Mouse (Mus musculus) ES-E14 (cell line): ENCODE measurements around the gene Itga11. TPM values are rescaled to one million over a fixed set of nuclear protein-coding genes. Genes with fewer than 3 reads are reported as not detected.

ENCODE experiments used
- DNase-seq: peaks from one replicate; pipeline ENCODE4 v3.0.0-alpha.2; 2013; ENCODE audit warnings: low read depth, low spot score
- H3K27ac ChIP-seq: 2 replicates; pipeline ENCODE4 v1.5.1; 2012; ENCODE audit warnings: low read depth, mild to moderate bottlenecking, low read length, moderate library complexity, mixed read lengths; ENCODE audit not compliant: poor library complexity, insufficient read depth, severe bottlenecking
- H3K36me3 ChIP-seq: 2 replicates; pipeline ENCODE4 v1.6.1; 2012; ENCODE audit warnings: mild to moderate bottlenecking, low read length, moderate library complexity, mixed read lengths; ENCODE audit not compliant: control insufficient read depth, poor library complexity, insufficient read depth, severe bottlenecking
- H3K4me1 ChIP-seq, 2 experiments: fragments of 150-350 bp in 1 of 2; sonication (generic) in 1 of 2; 2 replicates each; pipeline ENCODE4 v1.6.1; 2012; ENCODE audit warnings: low read length in 2 of 2, mild to moderate bottlenecking in 1 of 2, mixed read lengths in 1 of 2; ENCODE audit not compliant: control insufficient read depth in 2 of 2, insufficient read depth in 2 of 2, poor library complexity in 1 of 2
- H3K4me3 ChIP-seq, 2 experiments: fragments of 150-350 bp in 1 of 2; sonication (generic) in 1 of 2; 2 replicates each; pipeline ENCODE4 v1.5.1; 2012; ENCODE audit warnings: low read length in 2 of 2, low read depth in 1 of 2, mild to moderate bottlenecking in 1 of 2, mixed read lengths in 1 of 2; ENCODE audit not compliant: insufficient read depth in 1 of 2, poor library complexity in 1 of 2, severe bottlenecking in 1 of 2
- H3K9ac ChIP-seq: 2 replicates; pipeline ENCODE4 v1.6.1; 2012; ENCODE audit warnings: low read depth, mild to moderate bottlenecking, low read length, mixed read lengths; ENCODE audit not compliant: poor library complexity, insufficient read depth, severe bottlenecking
- H3K9me3 ChIP-seq: fragments of 150-350 bp; sonication (generic); 2 replicates; pipeline ENCODE4 v1.6.1; 2012; ENCODE audit warnings: low read depth, mild to moderate bottlenecking, low read length; ENCODE audit not compliant: control insufficient read depth, insufficient read depth
- CHD2 ChIP-seq: IDR thresholded peaks from 2 replicates; pipeline ENCODE4 v1.6.1; 2014; ENCODE audit warnings: mild to moderate bottlenecking, low read depth, low read length, inconsistent platforms
- HCFC1 ChIP-seq: IDR thresholded peaks from 2 replicates; pipeline ENCODE4 v1.6.1; 2012; ENCODE audit warnings: low read length, inconsistent platforms, borderline replicate concordance; ENCODE audit not compliant: insufficient read depth
- MAFK ChIP-seq: IDR thresholded peaks from 2 replicates; pipeline ENCODE4 v1.6.1; 2014; ENCODE audit warnings: mild to moderate bottlenecking, low read depth, low read length, inconsistent platforms; ENCODE audit not compliant: insufficient read depth
- ZC3H11A ChIP-seq: IDR thresholded peaks from 2 replicates; pipeline ENCODE4 v1.6.1; 2012; ENCODE audit warnings: low read depth, mild to moderate bottlenecking, inconsistent platforms, low read length, borderline replicate concordance
- ZNF384 ChIP-seq: IDR thresholded peaks from 2 replicates; pipeline ENCODE4 v1.6.1; 2012; ENCODE audit warnings: low read depth, low read length, inconsistent platforms
- in situ Hi-C, 2 experiments: fragments of 600-800 bp; cut with MboI; formaldehyde crosslinking; loops; one replicate each; pipeline ENCODE4 v1.15.1; 2025; ENCODE audit warnings: low sequenced_read_pairs in 2 of 2, inconsistent platforms in 1 of 2; ENCODE audit not compliant: unreplicated experiment in 2 of 2
- total RNA-seq: library from RNA; depleted of rRNA; stranded (reverse); fragments of 300-350 nt; gene quantifications from 2 replicates; pipeline ENCODE4 v1.2.3, GENCODE M21; 2012; rRNA removed

Itga11 gene
- total RNA-seq, 1 experiment, result 1.3 TPM

DNA sequence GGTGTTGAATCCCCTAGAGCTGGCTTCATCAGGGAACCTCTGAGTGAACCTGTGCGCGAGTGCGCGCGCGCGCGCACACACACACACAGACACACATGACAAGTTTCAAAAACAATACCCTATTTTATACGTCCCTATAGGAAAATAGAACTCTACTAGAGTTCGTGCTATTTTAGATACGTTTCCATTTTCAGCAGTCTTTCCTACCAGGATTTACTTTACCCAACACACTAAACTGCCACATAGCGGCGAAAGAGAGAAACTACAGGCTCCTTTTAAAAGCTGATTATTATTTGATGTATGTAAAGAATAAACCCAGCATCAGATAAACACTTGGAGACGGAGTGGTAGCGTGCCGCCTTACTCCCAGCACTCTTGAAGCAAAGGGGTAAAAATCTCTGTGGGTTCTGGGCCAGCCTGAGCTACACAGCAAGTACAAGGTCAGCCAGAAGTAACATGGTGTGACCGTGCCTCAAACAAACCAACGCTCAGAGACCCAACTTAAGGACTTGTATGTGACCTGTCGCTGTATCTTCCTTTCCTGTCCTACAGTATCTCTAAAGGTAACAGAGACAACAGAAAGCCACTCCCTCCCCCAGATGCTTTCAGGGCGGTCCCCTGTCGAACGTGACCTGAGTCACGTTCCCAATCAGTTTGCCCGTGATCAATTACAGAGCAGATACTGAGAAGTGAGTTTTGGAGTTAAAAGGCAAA is 150.5 kb downstream of the Itga11 start:
- no peak for DNase-seq
- Histone ChIP-seq H3K9me3 (no peaks in the 10 kb centered on the region), H3K9ac (peak overlapping the region; percentile 66), H3K4me1 (peaks cover 3 to 9% of the 10 kb centered on the region in 2 experiments; a peak in 3 of 4 replicates), H3K27ac (peak overlapping the region; percentile 95), H3K4me3 (peak overlapping the region; percentile 38 to 48), H3K36me3 (no peaks in the 10 kb centered on the region)
- no peak for TF ChIP-seq MAFK
- no peak for TF ChIP-seq HCFC1
- no peak for TF ChIP-seq ZNF384
- TF ChIP-seq CHD2, result no peak
- no peak for TF ChIP-seq ZC3H11A
- in situ Hi-C loops, result no loop called here

DNA sequence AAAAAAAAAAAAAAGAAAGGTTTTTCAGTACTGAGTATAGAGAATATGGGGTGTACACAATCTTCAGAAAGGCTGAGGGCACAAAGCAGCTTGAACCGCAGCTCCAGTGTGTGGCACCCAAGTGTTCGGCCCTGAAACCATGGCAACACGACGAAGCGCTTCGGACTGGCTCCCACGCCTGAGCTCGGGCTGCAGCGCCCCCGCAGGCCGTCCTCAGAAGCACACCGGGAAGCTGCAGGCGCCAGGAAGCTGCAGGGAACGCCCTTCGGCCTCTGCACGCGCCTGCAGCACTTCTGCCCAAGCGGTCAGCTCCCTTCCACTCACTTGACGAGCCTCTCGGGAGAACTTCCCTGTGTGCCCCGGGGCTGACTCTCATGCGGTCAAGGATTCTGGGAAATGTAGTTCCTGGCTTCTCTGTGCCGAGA is 151.0 kb downstream of the Itga11 start:
- in situ Hi-C loops, result no loop called here
- Histone ChIP-seq H3K9ac (no peak overlapping the region; the same call in 1 of the 2 replicates), H3K9me3 (no peaks in the 10 kb centered on the region), H3K4me3 (peak overlapping the region; percentile 38 to 48; a peak in 2 of 4 replicates), H3K27ac (peak overlapping the region; percentile 95; the same call in 1 of the 2 replicates), H3K4me1 (peaks cover 3 to 10% of the 10 kb centered on the region in 2 experiments; a peak in 3 of 4 replicates), H3K36me3 (no peaks in the 10 kb centered on the region)
- peak; percentile 85 for TF ChIP-seq CHD2
- TF ChIP-seq HCFC1, result peak; percentile 96
- TF ChIP-seq MAFK, result 0 out of 2 replicates have a peak, but pooled peaks have one; percentile 12
- peak; percentile 91 for TF ChIP-seq ZNF384
- TF ChIP-seq ZC3H11A, result no peak
- peak; percentile 94 for DNase-seq

DNA sequence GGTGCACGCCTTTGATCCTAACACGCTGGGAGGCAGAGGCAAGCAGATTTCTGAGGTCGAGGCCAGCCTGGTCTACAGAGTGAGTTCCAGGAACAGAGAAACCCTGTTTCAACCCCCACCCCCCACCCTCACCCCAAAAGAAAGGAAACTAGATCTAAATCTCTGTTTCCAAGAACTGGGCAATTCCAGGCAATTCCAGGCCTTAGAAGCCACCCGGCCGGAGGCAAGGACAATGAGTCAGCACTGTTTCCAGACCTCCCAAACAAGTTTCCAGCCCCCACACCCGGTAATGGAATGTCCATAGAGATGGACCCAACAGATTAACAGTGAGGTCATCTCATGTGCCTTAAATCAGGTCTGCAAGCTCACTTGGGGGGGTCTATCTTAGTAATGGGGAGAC is 152.3 kb downstream of the Itga11 start:
- DNase-seq, result no peak
- TF ChIP-seq ZC3H11A, result no peak
- TF ChIP-seq ZNF384, result no peak
- TF ChIP-seq CHD2, result peak; percentile 42; the same call in 1 of the 2 replicates
- peak; percentile 96 for TF ChIP-seq MAFK
- no peak for TF ChIP-seq HCFC1
- Histone ChIP-seq H3K4me3 (peak overlapping the region; percentile 1 to 6; a peak in 1 of 4 replicates), H3K4me1 (peaks cover 3 to 10% of the 10 kb centered on the region in 2 experiments; a peak in 3 of 4 replicates), H3K9me3 (no peaks in the 10 kb centered on the region), H3K27ac (peak overlapping the region; percentile 94), H3K9ac (peak overlapping the region; percentile 52), H3K36me3 (no peaks in the 10 kb centered on the region)
- in situ Hi-C loops, result no loop called here

Other genes with a start within 250 kb of the Itga11 start
- 4.8 and 6.2 TPM in 2 replicates for gene Coro2b, start 140.8 kb upstream of the Itga11 start, total RNA-seq
- 73.0 and 94.4 TPM in 2 replicates for gene Fem1b, start 134.1 kb downstream of the Itga11 start, total RNA-seq
- gene Cln6, start 161.0 kb downstream of the Itga11 start, total RNA-seq, result 19.4 and 33.7 TPM in 2 replicates
- gene Calml4, start 180.3 kb downstream of the Itga11 start, total RNA-seq, result 10.2 and 23.9 TPM in 2 replicates